Mouse (Mus musculus) megakaryocyte, embryonic 14.5 days (primary cell): Measurements from ENCODE around the gene Mslnl. TPM values are rescaled to one million over a fixed set of nuclear protein-coding genes. Genes with fewer than 3 reads are reported as not detected.

Experiments used
- H3K27me3 ChIP-seq: replicated peaks from 2 replicates; pipeline ENCODE3; 2012; ENCODE audit warnings: inconsistent platforms
- H3K36me3 ChIP-seq: replicated peaks from 2 replicates; pipeline ENCODE3; 2012; ENCODE audit warnings: low read length, inconsistent platforms, mixed read lengths
- H3K4me1 ChIP-seq: 2 replicates; pipeline ENCODE4 v1.6.1; 2012; ENCODE audit warnings: inconsistent platforms
- H3K4me3 ChIP-seq: replicated peaks from 2 replicates; pipeline ENCODE3; 2012; ENCODE audit warnings: moderate library complexity, mild to moderate bottlenecking, inconsistent platforms
- H3K9me3 ChIP-seq: 2 replicates; pipeline ENCODE4 v1.6.1; 2012; ENCODE audit warnings: inconsistent platforms
- FLI1 ChIP-seq: IDR thresholded peaks from 2 replicates; pipeline ENCODE4 v1.6.1; 2012; ENCODE audit warnings: low read length, inconsistent platforms, mixed read lengths
- GATA1 ChIP-seq: IDR thresholded peaks from 3 replicates; pipeline ENCODE4 v1.6.1; 2012; ENCODE audit warnings: mixed read lengths, low read length, inconsistent platforms, borderline replicate concordance
- polyA plus RNA-seq: library from polyadenylated mRNA; stranded (reverse); fragments of >175 nt; gene quantifications from 2 replicates; pipeline ENCODE4 v1.2.3, GENCODE M21; 2012; ENCODE audit warnings: low replicate concordance; ENCODE audit not compliant: insufficient read depth

The Mslnl gene
- polyA plus RNA-seq, 1 experiment: not detected

DNA sequence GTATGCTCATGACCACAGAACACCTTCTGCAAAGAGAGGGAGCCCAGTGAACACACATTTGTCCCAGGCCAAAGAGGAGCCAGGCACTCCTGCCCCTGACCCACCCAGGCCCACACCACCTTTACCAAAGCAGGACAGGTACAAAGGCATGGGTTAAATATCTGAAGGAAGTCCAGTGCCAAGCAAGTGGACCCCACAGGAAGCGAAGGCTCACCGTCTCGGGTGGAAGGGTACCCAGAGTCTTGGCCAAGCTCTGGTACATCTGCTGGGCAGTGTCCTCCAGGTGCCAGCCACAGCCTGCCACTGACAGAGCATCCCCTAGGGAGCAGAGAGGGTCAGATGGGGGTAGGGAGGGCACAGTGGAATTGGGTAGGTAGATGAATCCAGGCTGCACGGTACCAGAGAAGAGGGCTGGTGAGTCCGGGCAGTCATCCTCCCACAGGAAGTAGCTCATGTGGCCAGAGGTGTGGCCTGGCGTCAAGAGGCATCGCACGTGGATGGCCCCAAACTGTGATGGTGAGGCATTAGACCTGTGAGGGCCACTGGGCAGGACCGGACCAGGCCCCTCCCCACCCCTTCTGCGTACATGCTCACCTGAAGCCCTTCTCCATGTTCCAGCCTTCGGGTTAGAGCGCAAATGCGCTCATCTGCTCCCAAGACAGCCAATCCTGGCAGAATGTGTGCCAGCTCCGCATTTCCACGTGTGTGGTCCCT lies 48.2 kb downstream of the Mslnl start:
- Histone ChIP-seq H3K27me3 (no peaks in the 10 kb centered on the region), H3K36me3 (peaks cover 68% of the 10 kb centered on the region), H3K4me1 (peaks cover 34% of the 10 kb centered on the region), H3K9me3 (no peaks in the 10 kb centered on the region), H3K4me3 (peak overlapping the region; percentile 98)
- TF ChIP-seq GATA1 (no peak), FLI1 (no peak)

DNA sequence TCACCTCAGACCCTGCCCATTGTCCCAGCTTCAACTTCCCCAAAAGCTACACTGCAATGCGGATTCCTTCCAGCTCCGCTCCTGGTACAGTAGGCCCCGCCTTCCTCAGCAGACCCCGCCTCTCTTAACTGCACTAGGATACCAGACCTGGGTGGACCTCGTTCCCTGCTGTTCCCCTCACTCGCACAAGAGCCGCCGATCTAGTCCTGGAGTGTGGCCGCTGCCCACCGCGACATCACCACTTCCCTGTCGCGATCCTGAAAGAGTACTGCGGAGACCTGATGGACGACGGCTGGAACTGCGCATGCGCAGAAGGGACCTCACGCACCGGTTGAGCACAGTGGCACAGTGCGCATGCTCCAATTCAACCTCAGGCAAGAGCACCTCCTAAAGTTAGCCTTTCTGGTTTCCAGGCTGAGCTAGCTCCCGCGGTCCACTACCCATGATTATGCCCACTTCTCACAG lies 49.5 kb downstream of the Mslnl start, which contains the start of gene Haghl:
TSS of gene Haghl (minus strand) at position 393 of the 465 bp plus-strand sequence.
- H3K9me3 ChIP-seq: no peaks in the 10 kb centered on the region

DNA sequence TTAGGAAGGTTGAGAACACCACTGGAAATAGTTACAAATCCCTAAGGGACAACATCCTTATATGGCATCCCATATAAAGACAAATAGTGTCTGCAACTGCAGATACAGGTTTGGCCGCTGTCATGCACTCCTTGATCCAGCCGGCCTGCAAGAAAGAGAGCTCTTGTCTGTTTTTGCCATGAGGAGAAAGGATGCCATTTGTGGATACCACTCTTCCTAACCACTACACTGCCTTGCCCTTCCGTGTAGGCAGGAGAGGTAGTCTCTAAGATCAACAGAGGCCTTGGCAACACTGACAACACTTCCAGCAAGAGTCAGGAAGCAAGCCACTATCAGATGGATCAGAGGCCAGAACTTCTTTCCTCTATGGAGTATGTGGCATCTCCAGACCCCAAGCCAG lies 50.4 kb downstream of the Mslnl start, which contains the start of gene Ccdc78:
TSS of gene Ccdc78 (plus strand) at position 301 of the 400 bp plus-strand sequence.
- no peak for TF ChIP-seq FLI1
- no peak for TF ChIP-seq GATA1
- H3K27me3 ChIP-seq: peaks cover 3% of the 10 kb centered on the region
- no peaks in the 10 kb centered on the region for H3K9me3 ChIP-seq
- peaks cover 43% of the 10 kb centered on the region for H3K4me1 ChIP-seq
- H3K4me3 ChIP-seq: peak within 1 kb of the TSS; percentile 98
- H3K36me3 ChIP-seq: peaks cover 62% of the 10 kb centered on the region

More for the DNA sequence above, 49.5 kb downstream of the Mslnl start, which contains the start of gene Haghl:
- no peaks in the 10 kb centered on the region for H3K27me3 ChIP-seq
- H3K4me1 ChIP-seq: peaks cover 34% of the 10 kb centered on the region
- peak within 1 kb of the TSS; percentile 98 for H3K4me3 ChIP-seq
- H3K36me3 ChIP-seq: peaks cover 65% of the 10 kb centered on the region
- TF ChIP-seq GATA1: no peak
- TF ChIP-seq FLI1: no peak

DNA sequence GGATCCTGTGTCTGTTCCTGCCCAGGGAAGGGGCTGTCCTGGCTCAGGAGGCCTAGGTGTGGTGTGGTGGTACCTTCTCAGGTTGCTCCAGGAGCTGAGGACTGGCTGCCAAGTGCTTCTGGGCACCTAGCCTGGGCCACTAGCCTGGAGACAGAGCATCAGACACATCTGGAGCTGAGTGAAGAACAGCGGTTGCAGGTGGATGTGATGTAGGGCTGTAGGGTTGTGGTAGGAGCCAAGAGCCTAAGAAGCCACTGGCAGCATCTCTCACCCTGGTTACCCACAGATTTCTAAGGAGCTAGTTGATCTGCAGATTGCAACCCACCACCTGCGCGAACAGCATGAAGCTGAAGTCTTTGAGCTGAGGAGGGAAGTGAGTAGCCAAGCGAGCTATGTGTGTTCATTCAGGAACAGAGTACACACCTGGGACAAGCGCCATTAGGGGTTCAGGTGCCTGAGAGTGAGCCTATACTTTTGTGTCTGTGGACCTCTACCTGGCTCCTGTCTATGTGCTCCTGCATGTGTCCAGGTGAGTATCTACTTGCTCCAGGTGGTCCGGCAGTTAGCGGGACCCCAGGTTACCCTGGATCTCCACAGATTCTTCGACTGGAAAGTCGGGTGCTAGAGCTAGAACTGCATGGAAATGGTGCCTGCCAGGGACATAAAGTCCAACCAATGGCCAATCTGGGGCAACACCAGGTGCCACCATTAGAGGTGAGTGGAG lies 51.1 kb downstream of the Mslnl start:
- H3K9me3 ChIP-seq: no peaks in the 10 kb centered on the region
- no peak overlapping the region for H3K4me3 ChIP-seq
- H3K36me3 ChIP-seq: peaks cover 55% of the 10 kb centered on the region
- H3K4me1 ChIP-seq: peaks cover 50% of the 10 kb centered on the region
- peaks cover 3% of the 10 kb centered on the region for H3K27me3 ChIP-seq
- TF ChIP-seq GATA1 (no peak), FLI1 (no peak)

DNA sequence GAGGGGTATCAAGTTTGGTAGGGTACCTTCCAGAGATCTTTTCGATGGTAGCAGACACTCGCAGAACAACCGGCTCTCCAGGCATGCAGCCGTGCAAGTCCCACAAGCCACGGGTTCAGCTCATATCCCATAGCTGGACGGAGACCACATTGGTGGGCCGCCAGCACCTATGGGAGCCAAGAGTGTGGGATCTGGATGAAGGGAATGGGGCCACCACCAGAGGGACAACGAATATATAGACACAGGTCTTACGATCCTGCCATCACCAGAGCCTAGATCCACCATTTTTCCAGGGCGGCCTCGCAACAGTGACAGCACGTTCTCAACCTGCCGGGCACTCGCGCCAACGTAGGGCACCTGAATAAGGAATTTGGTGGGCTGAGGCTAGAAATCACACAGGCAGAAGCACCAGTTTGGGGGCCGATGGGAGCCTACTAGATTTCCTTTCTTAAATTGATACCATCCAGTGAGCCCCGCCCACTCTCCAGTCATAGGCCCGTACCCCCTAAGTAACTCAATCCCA lies 55.5 kb downstream of the Mslnl start:
- peaks cover 42% of the 10 kb centered on the region for H3K36me3 ChIP-seq
- TF ChIP-seq FLI1: no peak
- TF ChIP-seq GATA1: no peak
- H3K4me1 ChIP-seq: peaks cover 61% of the 10 kb centered on the region
- peak overlapping the region; percentile 95 for H3K4me3 ChIP-seq
- peaks cover 20% of the 10 kb centered on the region for H3K27me3 ChIP-seq
- no peaks in the 10 kb centered on the region for H3K9me3 ChIP-seq

DNA sequence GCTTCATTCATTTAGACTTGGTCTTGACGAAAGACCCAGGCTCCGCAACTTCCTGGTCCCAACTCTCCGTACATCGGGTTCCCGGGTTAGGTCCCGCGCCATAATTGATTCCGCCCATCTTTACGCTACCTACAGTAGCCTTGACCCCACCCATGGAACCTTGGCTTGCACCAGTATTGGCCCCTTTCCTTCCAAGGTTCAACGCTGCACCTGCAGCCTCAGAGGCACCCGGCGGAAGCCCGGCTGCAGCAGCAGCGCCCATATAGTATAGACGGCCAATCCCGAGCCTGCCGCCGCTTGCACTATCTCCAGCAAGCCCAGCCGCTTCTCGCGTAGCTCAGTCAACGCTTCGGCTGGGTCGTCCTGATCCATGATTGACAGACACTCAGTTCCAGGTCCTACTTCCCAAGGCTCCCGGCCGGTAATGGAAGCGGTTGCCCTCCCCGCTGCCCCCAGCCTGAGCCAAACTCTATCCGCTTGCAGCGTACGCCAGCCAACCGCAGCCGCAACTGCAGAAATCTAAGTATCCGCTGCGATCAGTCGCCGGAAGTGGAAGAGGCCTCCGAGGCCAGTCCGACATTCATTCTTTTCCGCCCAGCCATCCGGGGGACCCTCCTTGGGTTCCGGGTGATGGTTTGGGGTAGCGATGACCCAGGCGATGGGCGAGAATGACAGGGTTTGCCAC lies 56.1 kb downstream of the Mslnl start:
- no peak for TF ChIP-seq FLI1
- TF ChIP-seq GATA1: no peak
- Histone ChIP-seq H3K4me1 (peaks cover 63% of the 10 kb centered on the region), H3K9me3 (no peaks in the 10 kb centered on the region), H3K36me3 (peaks cover 42% of the 10 kb centered on the region), H3K4me3 (peak overlapping the region; percentile 95), H3K27me3 (peaks cover 20% of the 10 kb centered on the region)

DNA sequence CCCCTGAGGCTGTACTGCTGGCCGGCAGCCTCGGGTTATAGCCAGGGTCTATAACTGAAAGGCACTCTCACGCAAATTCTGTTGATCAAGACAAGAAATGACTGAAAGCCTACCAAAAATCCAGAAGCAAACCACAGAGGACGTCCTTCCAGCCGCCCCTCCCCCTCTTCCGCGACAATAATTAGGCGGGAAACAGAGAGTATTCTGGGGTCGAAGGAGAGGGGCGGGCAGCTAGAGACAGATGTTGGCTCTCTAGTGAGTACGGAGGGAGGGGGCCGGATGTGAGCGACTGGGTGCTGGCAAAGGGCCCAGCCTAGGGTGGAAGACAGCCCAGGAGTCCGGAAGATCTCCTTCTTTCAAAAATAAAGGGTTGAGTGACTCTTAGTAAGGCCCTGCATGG lies 56.8 kb downstream of the Mslnl start, which contains the start of gene Fam173a:
TSS of gene Fam173a (minus strand) at position 287 of the 400 bp plus-strand sequence.
- peaks cover 39% of the 10 kb centered on the region for H3K36me3 ChIP-seq
- H3K9me3 ChIP-seq: no peaks in the 10 kb centered on the region
- H3K27me3 ChIP-seq: peaks cover 20% of the 10 kb centered on the region
- H3K4me1 ChIP-seq: peaks cover 70% of the 10 kb centered on the region
- peak within 1 kb of the TSS; percentile 95 for H3K4me3 ChIP-seq
- TF ChIP-seq GATA1 (no peak), FLI1 (no peak)

DNA sequence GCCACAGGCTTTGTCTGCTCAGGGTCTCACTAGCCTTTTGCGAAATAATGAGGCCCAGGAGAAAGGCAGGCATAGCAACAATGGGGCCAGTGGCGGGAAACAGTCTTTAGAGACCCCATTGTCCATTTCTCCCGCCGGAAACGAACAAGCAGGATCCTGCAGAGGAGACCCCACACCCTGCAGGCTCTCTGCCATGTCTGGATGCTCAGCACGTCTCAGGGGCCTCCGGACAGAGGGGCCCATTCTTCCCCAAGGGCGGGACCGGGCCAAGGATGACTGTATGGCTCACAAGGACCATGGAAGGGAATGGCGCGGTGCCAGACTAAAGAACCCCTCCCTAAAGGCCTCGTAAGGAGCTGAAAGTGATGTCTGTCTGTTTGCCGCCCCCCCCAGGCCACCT lies 58.4 kb downstream of the Mslnl start:
- peaks cover 21% of the 10 kb centered on the region for H3K27me3 ChIP-seq
- H3K9me3 ChIP-seq: no peaks in the 10 kb centered on the region
- peaks cover 71% of the 10 kb centered on the region for H3K4me1 ChIP-seq
- H3K36me3 ChIP-seq: peaks cover 26% of the 10 kb centered on the region
- no peak overlapping the region for H3K4me3 ChIP-seq
- no peak for TF ChIP-seq GATA1
- TF ChIP-seq FLI1: no peak

DNA sequence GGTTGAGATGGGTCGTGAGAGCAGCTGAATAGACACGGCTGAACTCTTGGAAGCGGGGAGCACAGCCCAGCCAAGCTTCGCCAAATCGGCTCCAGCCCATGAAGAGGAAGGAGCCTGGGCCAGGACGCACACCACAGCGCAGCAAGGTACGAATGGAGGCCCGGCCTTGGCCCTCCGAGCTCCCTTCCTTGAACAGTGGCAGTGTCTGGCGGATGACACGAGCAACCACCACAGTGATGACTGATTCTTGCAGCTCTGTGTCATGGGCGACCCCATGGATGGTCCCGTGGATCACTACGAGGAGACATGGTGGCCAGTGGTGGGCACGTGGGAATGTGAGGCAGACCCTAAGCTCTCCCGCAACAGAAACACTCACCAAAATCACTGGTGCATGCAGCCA lies 59.2 kb downstream of the Mslnl start:
- TF ChIP-seq FLI1: no peak
- no peak for TF ChIP-seq GATA1
- Histone ChIP-seq H3K4me1 (peaks cover 71% of the 10 kb centered on the region), H3K4me3 (peak overlapping the region; percentile 13), H3K27me3 (peaks cover 21% of the 10 kb centered on the region), H3K36me3 (peaks cover 19% of the 10 kb centered on the region), H3K9me3 (no peaks in the 10 kb centered on the region)
